Mouse (Mus musculus): ENCODE results near the gene Swt1.
A peak's percentile ranks its signal among the peaks of the same experiment; 100 is the strongest.
"Not testable (repeated sequence)": the region's sequence is repeated elsewhere in the genome, so short reads cannot be mapped to it uniquely, and the experiment has no call there.

The Swt1 gene

GRCm38 (mm10) chr1:151366944-151367605 is 61.2 kb downstream of the Swt1 start:
- DNase-seq (ENCODE audit: low read depth): no peak

GRCm38 (mm10) chr1:151359374-151359773 is 68.9 kb downstream of the Swt1 start:
- DNase-seq (ENCODE audit: low read depth): no peak

- DNase-seq (ENCODE audit: low read depth): no peak
These were observed 72.3 kb downstream of the Swt1 start for GRCm38 (mm10) chr1:151355994-151356393.

- DNase-seq (ENCODE audit: low read depth): peak; percentile 36
These were observed 75.3 kb downstream of the Swt1 start for GRCm38 (mm10) chr1:151352911-151353310.

GRCm38 (mm10) chr1:151348293-151348692 is 80.0 kb downstream of the Swt1 start:
- DNase-seq (ENCODE audit: low read depth): not testable (repeated sequence)

GRCm38 (mm10) chr1:151346681-151347127 is 81.6 kb downstream of the Swt1 start:
- DNase-seq (ENCODE audit: low read depth): peak; percentile 50

GRCm38 (mm10) chr1:151345863-151346195 is 82.4 kb downstream of the Swt1 start:
- DNase-seq (ENCODE audit: low read depth): peak; percentile 29

GRCm38 (mm10) chr1:151345109-151345862 is 83.0 kb downstream of the Swt1 start:
- peak; percentile 86 for DNase-seq (ENCODE audit: low read depth)

- DNase-seq (ENCODE audit: low read depth): peak; percentile 94
These were observed 83.8 kb downstream of the Swt1 start, which contains the start of gene Ivns1abp for GRCm38 (mm10) chr1:151344283-151345108. TSS of gene Ivns1abp (plus strand) at chr1:151344477.

- peak; percentile 37 for DNase-seq (ENCODE audit: low read depth)
These were observed 84.5 kb downstream of the Swt1 start for GRCm38 (mm10) chr1:151343571-151344282.

- no peak for DNase-seq (ENCODE audit: low read depth)
These were observed 85.3 kb downstream of the Swt1 start for GRCm38 (mm10) chr1:151342968-151343367.

- DNase-seq (ENCODE audit: low read depth): no peak
These were observed 85.9 kb downstream of the Swt1 start for GRCm38 (mm10) chr1:151342311-151342710.

GRCm38 (mm10) chr1:151341321-151342044 is 86.8 kb downstream of the Swt1 start:
- DNase-seq (ENCODE audit: low read depth): no peak

- DNase-seq (ENCODE audit: low read depth): no peak
These were observed 89.3 kb downstream of the Swt1 start for GRCm38 (mm10) chr1:151338941-151339340.

GRCm38 (mm10) chr1:151338234-151338633 is 90.0 kb downstream of the Swt1 start:
- no peak for DNase-seq (ENCODE audit: low read depth)

GRCm38 (mm10) chr1:151332819-151333218 is 95.4 kb downstream of the Swt1 start:
- DNase-seq (ENCODE audit: low read depth): no peak

GRCm38 (mm10) chr1:151329601-151330000 is 98.7 kb downstream of the Swt1 start:
- DNase-seq (ENCODE audit: low read depth): no peak

GRCm38 (mm10) chr1:151328341-151329097 is 99.7 kb downstream of the Swt1 start:
- no peak for DNase-seq (ENCODE audit: low read depth)

GRCm38 (mm10) chr1:151325328-151325727 is 102.9 kb downstream of the Swt1 start:
- DNase-seq (ENCODE audit: low read depth): no peak

GRCm38 (mm10) chr1:151320408-151320807 is 107.8 kb downstream of the Swt1 start:
- DNase-seq (ENCODE audit: low read depth): no peak

Measured in c-Kit-positive CD71-positive TER-119-negative erythroid progenitor cells, embryonic 14.5 days (primary cell).